Mouse (Mus musculus): ENCODE measurements at regions not wholly inside any gene's neighbourhood (a gene's known extent, or its start where the extent isn't known, plus 50 kb on each side); places are given as distances from the start of the nearest gene placed in this dataset.

- H3K4me3 ChIP-seq (replicated peaks): no peak overlapping the region
- no peaks in the 10 kb centered on the region for H3K4me1 ChIP-seq
- 77% methylated on average over 19 of the region's 19 CpGs for WGBS
- no peak for ATAC-seq (replicated peaks; ENCODE audit: low FRiP score)
- H3K9me3 ChIP-seq (replicated peaks): no peaks in the 10 kb centered on the region
- H3K36me3 ChIP-seq: no peaks in the 10 kb centered on the region
- H3K9ac ChIP-seq: no peak overlapping the region
- H3K27me3 ChIP-seq: no peaks in the 10 kb centered on the region
- no peak overlapping the region for H3K27ac ChIP-seq
- no peak overlapping the region for H3K4me2 ChIP-seq
Observed at GRCm38 (mm10) chr13:84404566-84405194, 182.6 kb downstream of the Tmem161b start.

DNA sequence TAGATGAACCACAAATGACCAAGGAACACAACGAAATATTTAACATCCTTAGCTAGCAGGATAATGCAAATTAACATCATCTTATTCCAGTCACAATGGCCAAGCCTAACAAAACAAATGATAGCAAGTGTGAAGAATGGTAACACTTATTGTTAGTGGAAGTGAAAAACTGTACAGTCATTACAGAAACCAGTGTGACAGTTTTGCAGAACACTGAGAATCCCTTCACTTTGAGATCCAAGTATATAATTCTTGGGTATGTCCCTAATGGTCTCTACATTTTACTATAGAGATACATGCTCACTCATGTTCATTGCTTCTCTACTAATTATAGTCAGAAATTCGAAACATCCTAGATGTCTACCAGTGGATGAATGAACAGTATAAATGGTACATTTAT lies 212.3 kb downstream of the Tmem161b start:
- Histone ChIP-seq H3K9ac (no peak overlapping the region), H3K27ac (no peak overlapping the region), H3K4me2 (no peak overlapping the region), H3K4me3 (replicated peaks) (no peak overlapping the region), H3K4me1 (no peaks in the 10 kb centered on the region), H3K36me3 (no peaks in the 10 kb centered on the region), H3K9me3 (replicated peaks) (no peaks in the 10 kb centered on the region), H3K27me3 (no peaks in the 10 kb centered on the region)
- no peak for ATAC-seq (replicated peaks; ENCODE audit: low FRiP score)
- 78% methylated on average over 2 of the region's 2 CpGs for WGBS

DNA sequence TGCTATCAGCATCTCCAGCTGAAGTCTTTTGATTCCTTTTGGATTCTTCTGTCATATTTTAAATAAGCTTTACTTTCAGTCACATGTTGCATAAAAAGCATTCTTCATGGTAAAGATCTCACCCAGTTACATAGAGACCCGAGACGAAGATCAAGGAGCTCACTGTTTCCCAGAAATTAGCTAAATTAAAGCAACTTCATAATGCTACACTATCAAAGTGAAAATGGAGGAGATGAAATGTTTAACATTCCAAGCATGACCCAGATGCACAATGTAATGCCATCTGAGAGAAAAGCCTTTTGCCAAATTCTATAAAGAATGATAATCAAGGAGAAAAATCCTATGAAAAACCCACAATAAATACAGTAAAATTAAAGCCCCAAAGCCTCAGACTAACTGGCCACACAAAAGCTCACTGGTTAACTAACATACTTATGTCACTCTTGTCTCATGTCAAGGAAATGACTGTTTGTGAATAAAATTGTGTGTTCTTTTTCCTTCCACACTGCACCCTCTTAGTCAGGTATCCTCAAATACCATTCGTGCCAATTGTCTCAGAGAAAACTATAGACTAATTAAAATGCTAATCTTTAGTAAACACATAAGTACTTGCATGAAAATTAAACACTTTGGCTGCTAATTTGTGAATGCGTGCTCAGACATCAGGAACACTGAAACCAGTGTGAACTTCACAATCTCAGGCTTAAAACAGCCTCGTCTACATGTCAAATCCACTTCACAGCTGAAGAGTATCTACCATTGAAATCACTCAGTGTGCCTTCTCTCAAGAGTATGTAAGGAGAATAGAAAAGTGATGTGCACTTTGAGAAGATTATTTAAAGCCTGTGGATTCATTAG lies 215.7 kb downstream of the Tmem161b start:
- Histone ChIP-seq H3K9me3 (replicated peaks) (no peaks in the 10 kb centered on the region), H3K27ac (no peak overlapping the region), H3K4me3 (replicated peaks) (no peak overlapping the region), H3K4me2 (no peak overlapping the region), H3K27me3 (no peaks in the 10 kb centered on the region), H3K9ac (no peak overlapping the region), H3K4me1 (no peaks in the 10 kb centered on the region), H3K36me3 (no peaks in the 10 kb centered on the region)
- WGBS: 81% methylated on average over 5 of the region's 5 CpGs
- ATAC-seq (replicated peaks; ENCODE audit: low FRiP score): no peak

- H3K4me3 ChIP-seq (replicated peaks): no peak overlapping the region
- no peak overlapping the region for H3K4me2 ChIP-seq
- H3K36me3 ChIP-seq: no peaks in the 10 kb centered on the region
- no peak for ATAC-seq (replicated peaks; ENCODE audit: low FRiP score)
- no peaks in the 10 kb centered on the region for H3K4me1 ChIP-seq
- 79% methylated on average over 2 of the region's 2 CpGs for WGBS
- no peaks in the 10 kb centered on the region for H3K9me3 ChIP-seq (replicated peaks)
- no peak overlapping the region for H3K27ac ChIP-seq
- no peaks in the 10 kb centered on the region for H3K27me3 ChIP-seq
- H3K9ac ChIP-seq: no peak overlapping the region
Observed at GRCm38 (mm10) chr13:84438444-84438766, 216.3 kb downstream of the Tmem161b start.

- WGBS: 91% methylated on average over 2 of the region's 2 CpGs
- H3K36me3 ChIP-seq: no peaks in the 10 kb centered on the region
- H3K27me3 ChIP-seq: no peaks in the 10 kb centered on the region
- no peak overlapping the region for H3K9ac ChIP-seq
- H3K4me1 ChIP-seq: no peaks in the 10 kb centered on the region
- ATAC-seq (replicated peaks; ENCODE audit: low FRiP score): no peak
- H3K4me3 ChIP-seq (replicated peaks): no peak overlapping the region
- no peak overlapping the region for H3K4me2 ChIP-seq
- no peak overlapping the region for H3K27ac ChIP-seq
- no peaks in the 10 kb centered on the region for H3K9me3 ChIP-seq (replicated peaks)
Observed at GRCm38 (mm10) chr13:84448514-84448913, 226.4 kb downstream of the Tmem161b start.

GRCm38 (mm10) chr13:84449001-84449551 lies 227.0 kb downstream of the Tmem161b start:
- Histone ChIP-seq H3K9ac (no peak overlapping the region), H3K4me1 (no peaks in the 10 kb centered on the region), H3K27ac (no peak overlapping the region), H3K4me2 (no peak overlapping the region), H3K4me3 (replicated peaks) (no peak overlapping the region), H3K36me3 (no peaks in the 10 kb centered on the region), H3K27me3 (no peaks in the 10 kb centered on the region), H3K9me3 (replicated peaks) (no peaks in the 10 kb centered on the region)
- 65% methylated on average over 6 of the region's 6 CpGs for WGBS
- no peak for ATAC-seq (replicated peaks; ENCODE audit: low FRiP score)

Measured in kidney, embryonic 15.5 days (tissue).